Mouse (Mus musculus) left cerebral cortex, adult 18-20 months (tissue): ENCODE data around the gene Rspo3. TPM values are rescaled to one million over a fixed set of nuclear protein-coding genes. Genes with fewer than 3 reads are reported as not detected.

ENCODE experiments used
- DNase-seq, 2 experiments: peaks; one replicate each; pipeline ENCODE4 v3.0.0; 2021 to 2022; ENCODE audit warnings: low spot score in 2 of 2, mixed read lengths in 1 of 2
- total RNA-seq, 2 experiments: library from RNA; stranded (reverse); gene quantifications; 2 replicates each; pipeline ENCODE4 v1.2.3; 2021

The Rspo3 gene
- total RNA-seq, 2 experiments from 2014 or later, result 11.5 to 13.8 TPM

GRCm38 (mm10) chr10:29445076-29445475, 90.6 kb downstream of the Rspo3 start:
- DNase-seq, result no peak

GRCm38 (mm10) chr10:29441297-29441696, 94.4 kb downstream of the Rspo3 start:
- DNase-seq, result no peak

- DNase-seq, result peak in 1 of 2 experiments; percentile 16
These were observed 102.7 kb downstream of the Rspo3 start for GRCm38 (mm10) chr10:29432935-29433453.

- DNase-seq, result no peak
These were observed 109.0 kb downstream of the Rspo3 start for GRCm38 (mm10) chr10:29426660-29427059.

- DNase-seq, result no peak
These were observed 111.1 kb downstream of the Rspo3 start for GRCm38 (mm10) chr10:29424571-29424970.

- DNase-seq, result no peak
These were observed 121.3 kb downstream of the Rspo3 start for GRCm38 (mm10) chr10:29414361-29414760.

- no peak for DNase-seq
These were observed 132.9 kb downstream of the Rspo3 start for GRCm38 (mm10) chr10:29402656-29403268.

Other genes with a start within 250 kb of the Rspo3 start
- gene Echdc1, start 222.7 kb downstream of the Rspo3 start, total RNA-seq, result 10 to 100 TPM; 29.6 to 30.9 TPM
- gene Rnf146, start 173.4 kb downstream of the Rspo3 start, total RNA-seq, result 100 to 1,000 TPM in 1 of 2 experiments, 10 to 100 TPM in 1; 97.2 to 103 TPM